ENCODE assay signal across 21 mouse cellular contexts in the genomic region with DNA sequence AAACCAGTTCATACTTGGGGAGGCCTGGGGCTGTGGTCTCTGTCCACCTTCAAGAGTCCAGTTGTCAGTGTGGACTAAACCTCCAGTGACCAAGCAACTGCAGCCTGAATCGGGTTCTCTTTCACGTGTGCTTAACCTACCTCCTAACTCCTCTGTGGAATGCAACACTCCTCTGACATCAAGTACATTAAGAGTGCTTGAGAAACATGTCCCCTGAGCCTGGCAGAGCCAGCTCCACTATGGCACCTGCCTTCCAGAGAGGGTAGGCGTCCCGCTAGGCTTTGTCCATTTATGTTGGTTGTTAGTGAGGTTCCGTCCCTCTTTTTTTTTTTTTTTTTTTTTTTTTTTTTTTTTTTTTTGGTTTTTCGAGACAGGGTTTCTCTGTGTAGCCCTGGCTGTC. TPM values are rescaled to one million over a fixed set of nuclear protein-coding genes. Genes with fewer than 3 reads are reported as not detected.
DNase-seq lines count a peak whose midpoint lies in the region; ATAC-seq and TF ChIP-seq lines count a peak whose summit lies in the region.
"Had no signal": no experiment of that assay in that cellular context is flagged by ENCODE, and none has a peak within 500 bp of the region (broad histone marks: within the 10 kb centered on the region; RNA-seq: fewer than 3 reads in every experiment).

No protein-coding gene starts in this region.

- TF ChIP-seq CTCF in lung, embryonic 14.5 days (IDR thresholded peaks at IDR 0.05; ENCODE audit: low read depth) = no peak
- TF ChIP-seq CTCF in lung, postnatal 0 days (IDR thresholded peaks at IDR 0.05) = no peak
- no peak for TF ChIP-seq CTCF in lung, adult 2 months (IDR thresholded peaks at IDR 0.05; ENCODE audit: insufficient read depth, low read length)

- no peak for TF ChIP-seq POLR2A in lung, adult 2 months (IDR thresholded peaks at IDR 0.05; ENCODE audit: borderline replicate concordance, extremely low read depth, low read depth, low read length)

- ATAC-seq in lung, embryonic 14.5 days (ENCODE audit: insufficient read depth) = no peak
- peak; percentile 90 for ATAC-seq in lung, postnatal 0 days
- ATAC-seq: activated CD4-positive, CD25-positive, alpha-beta regulatory T cell, adult 4 months; forebrain, embryonic 13.5 days; forebrain, embryonic 15.5 days; Patski had no signal

- H3K4me2 ChIP-seq in lung, embryonic 14.5 days = no peak overlapping the region
- H3K4me2 ChIP-seq in lung, postnatal 0 days (replicated peaks; ENCODE audit: low read depth, low read length) = no peak overlapping the region
- H3K4me2 ChIP-seq: embryonic facial prominence, embryonic 12.5 days; forebrain, embryonic 13.5 days; forebrain, embryonic 15.5 days had no signal

- no peaks in the 10 kb centered on the region for H3K27me3 ChIP-seq in lung, embryonic 14.5 days (ENCODE audit: insufficient read depth, low read length)
- H3K27me3 ChIP-seq in lung, postnatal 0 days (replicated peaks; ENCODE audit: insufficient read depth, low read length) = no peaks in the 10 kb centered on the region
- H3K27me3 ChIP-seq: embryonic facial prominence, embryonic 12.5 days; forebrain, embryonic 13.5 days; forebrain, embryonic 15.5 days; Patski had no signal

- TF ChIP-seq EP300 in lung, postnatal 0 days (IDR thresholded peaks at IDR 0.05) = no peak

- H3K27ac ChIP-seq in lung, embryonic 14.5 days (ENCODE audit: low read depth) = no peak overlapping the region
- no peak overlapping the region for H3K27ac ChIP-seq in lung, postnatal 0 days (ENCODE audit: low read length)
- H3K27ac ChIP-seq: embryonic facial prominence, embryonic 10.5 days; embryonic facial prominence, embryonic 12.5 days; forebrain, embryonic 13.5 days; forebrain, embryonic 15.5 days had no signal

- peaks cover 7% of the 10 kb centered on the region; the same call in 1 of the 2 replicates for H3K4me1 ChIP-seq in lung, embryonic 14.5 days (ENCODE audit: insufficient read depth)
- peaks cover 13% of the 10 kb centered on the region for H3K4me1 ChIP-seq in lung, postnatal 0 days (ENCODE audit: insufficient read depth, low read depth, low read length)
- 0 out of 2 replicates have a peak, but pooled peaks cover 3% of the 10 kb centered on the region for H3K4me1 ChIP-seq in lung, adult 2 months (ENCODE audit: control insufficient read depth, insufficient read depth, low read length)
- H3K4me1 ChIP-seq: forebrain, embryonic 13.5 days; forebrain, embryonic 15.5 days had no signal

- H3K9ac ChIP-seq in lung, embryonic 14.5 days = no peak overlapping the region
- no peak overlapping the region for H3K9ac ChIP-seq in lung, postnatal 0 days (replicated peaks; ENCODE audit: low read depth)
- H3K9ac ChIP-seq: embryonic facial prominence, embryonic 12.5 days; forebrain, embryonic 13.5 days; forebrain, embryonic 15.5 days had no signal

- peaks cover 30% of the 10 kb centered on the region for H3K36me3 ChIP-seq in lung, embryonic 14.5 days (ENCODE audit: insufficient read depth)
- no peaks in the 10 kb centered on the region for H3K36me3 ChIP-seq in lung, postnatal 0 days (ENCODE audit: insufficient read depth, low read length)

- no peaks in the 10 kb centered on the region for H3K9me3 ChIP-seq in lung, embryonic 14.5 days (ENCODE audit: low read depth, low read length)
- no peaks in the 10 kb centered on the region for H3K9me3 ChIP-seq in lung, postnatal 0 days (ENCODE audit: low read length)
- H3K9me3 ChIP-seq: embryonic facial prominence, embryonic 10.5 days; embryonic facial prominence, embryonic 12.5 days; forebrain, embryonic 13.5 days; forebrain, embryonic 15.5 days had no signal

- DNase-seq in lung, embryonic 14.5 days = peak; percentile 13
- no peak for DNase-seq in lung, postnatal 14 days
- peak; percentile 91 for DNase-seq in lung, postnatal 0 days (ENCODE audit: low spot score)
- no peak for DNase-seq in lung, adult 2 months
- DNase-seq in lung, postnatal 25 days (ENCODE audit: low spot score) = peak; percentile 43
- no peak for DNase-seq in right cerebral cortex, adult 18-20 months
- no peak for DNase-seq in urinary bladder, adult 2 months (ENCODE audit: low spot score)
- DNase-seq: adrenal gland, adult 8-10 months; adrenal gland, postnatal 14 days; adrenal gland, postnatal 36 days; cerebellum, adult 11-12 months; cerebellum, adult 2 months; cerebellum, adult 9-10 months; cerebellum, postnatal 10 days; cerebellum, postnatal 25 days had no signal

- no peak overlapping the region for H3K4me3 ChIP-seq in lung, embryonic 14.5 days (ENCODE audit: low read depth, low read length)
- no peak overlapping the region for H3K4me3 ChIP-seq in lung, postnatal 0 days (ENCODE audit: low read depth, low read length)
- no peak overlapping the region for H3K4me3 ChIP-seq in lung, adult 2 months (replicated peaks; ENCODE audit: extremely low read depth, low read depth, low read length)
- H3K4me3 ChIP-seq: embryonic facial prominence, embryonic 10.5 days; embryonic facial prominence, embryonic 12.5 days; forebrain, embryonic 13.5 days; forebrain, embryonic 15.5 days had no signal

- 82% methylated on average over 6 of the region's 6 CpGs for WGBS in lung, embryonic 14.5 days
- 67% methylated on average over 6 of the region's 6 CpGs for WGBS in lung, postnatal 0 days
- 79% methylated on average over 6 of the region's 6 CpGs for WGBS in lung, adult 2 months

RNA-seq across cellular contexts. Expression of gene Rab3gap2, which starts 23.0 kb away (rescaled TPM):
- polyA plus RNA-seq in lung, embryonic 14.5 days (2014; fragmentation: Nextera tagmentation; extraction: Ambion mirVana) = 21.9 and 22.0 TPM in 2 replicates
- 14.5 and 15.1 TPM in 2 replicates for polyA plus RNA-seq in lung, postnatal 0 days (2015; fragmentation: Nextera tagmentation; extraction: Ambion mirVana)
- 16.2 and 20.3 TPM in 2 replicates for polyA plus RNA-seq in lung, adult 2 months (2012; rRNA removed)
- polyA plus RNA-seq in urinary bladder, adult 2 months (2012; rRNA removed) = 24.9 and 26.7 TPM in 2 replicates

Comparison
In these comparisons a context has a peak if more than half of its experiments do, and no peak if none do; other contexts are left out.
1. DNase-seq: peak in lung, embryonic 14.5 days (single experiment), lung, postnatal 0 days (single experiment) and lung, postnatal 25 days (single experiment); none in lung, postnatal 14 days (single experiment), lung, adult 2 months (single experiment), right cerebral cortex, adult 18-20 months (single experiment) and urinary bladder, adult 2 months (single experiment).